Comparison of ENCODE assay signal across 10 mouse cellular contexts in the genomic region with DNA sequence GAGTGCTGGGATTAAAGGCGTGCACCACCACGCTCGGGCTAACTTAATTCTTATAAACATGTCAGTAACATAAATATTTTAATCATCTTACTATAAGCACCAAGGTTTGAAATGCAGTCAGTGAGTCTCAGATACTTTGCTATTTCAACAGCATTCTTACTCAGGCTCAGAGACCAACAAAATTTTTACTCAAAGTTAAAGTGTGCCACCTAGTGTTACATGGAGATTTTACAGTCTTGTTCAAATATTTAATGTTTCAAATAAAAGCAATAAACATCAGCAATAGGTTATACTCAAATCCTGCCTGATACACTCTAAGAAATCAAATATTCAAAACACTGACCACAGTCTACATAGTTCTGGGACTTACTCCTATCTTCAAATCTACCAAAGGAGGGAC. TPM values are rescaled to one million over a fixed set of nuclear protein-coding genes. Genes with fewer than 3 reads are reported as not detected.
DNase-seq lines count a peak whose midpoint lies in the region; ATAC-seq and TF ChIP-seq lines count a peak whose summit lies in the region.
"Had no signal": no experiment of that assay in that cellular context is flagged by ENCODE, and none has a peak within 500 bp of the region (broad histone marks: within the 10 kb centered on the region; RNA-seq: fewer than 3 reads in every experiment).

No protein-coding gene starts in this region.

- TF ChIP-seq EP300 in liver, postnatal 0 days (IDR thresholded peaks at IDR 0.05; ENCODE audit: low read depth): no peak

- TF ChIP-seq CTCF in liver, postnatal 0 days (IDR thresholded peaks at IDR 0.05; ENCODE audit: low read depth): peak; percentile 53
- peak; percentile 47 for TF ChIP-seq CTCF in Patski (IDR thresholded peaks at IDR 0.05)

- H3K9ac ChIP-seq in liver, postnatal 0 days (replicated peaks): no peak overlapping the region
- no peak overlapping the region for H3K9ac ChIP-seq in liver, embryonic 12.5 days
- H3K9ac ChIP-seq: embryonic facial prominence, embryonic 13.5 days; limb, embryonic 15.5 days had no signal

- no peak overlapping the region for H3K4me3 ChIP-seq in liver, postnatal 0 days (ENCODE audit: low read depth, low read length)
- H3K4me3 ChIP-seq in liver, embryonic 12.5 days: no peak overlapping the region
- H3K4me3 ChIP-seq: embryonic facial prominence, embryonic 13.5 days; limb, embryonic 15.5 days had no signal

- no peaks in the 10 kb centered on the region for H3K36me3 ChIP-seq in liver, postnatal 0 days (replicated peaks; ENCODE audit: insufficient read depth, low read length)
- no peaks in the 10 kb centered on the region for H3K36me3 ChIP-seq in liver, embryonic 12.5 days
- H3K36me3 ChIP-seq: embryonic facial prominence, embryonic 13.5 days; limb, embryonic 15.5 days had no signal

- ATAC-seq in liver, postnatal 0 days: no peak
- no peak for ATAC-seq in liver, embryonic 12.5 days
- no peak for ATAC-seq in Patski
- ATAC-seq in megakaryocyte progenitor cell, adult 5-6 weeks (replicated peaks; ENCODE audit: poor library complexity): peak; percentile 65

- POLR2A ChIA-PET in Patski (lab: Charles Lee): no interaction called here

- in situ Hi-C loops in Patski (cut with MboI; ENCODE audit: low pct_unique_long_range_greater_than_20kb): no loop called here

- H3K4me1 ChIP-seq in liver, postnatal 0 days (ENCODE audit: insufficient read depth): no peaks in the 10 kb centered on the region
- H3K4me1 ChIP-seq in liver, embryonic 12.5 days: no peaks in the 10 kb centered on the region
- H3K4me1 ChIP-seq: embryonic facial prominence, embryonic 13.5 days; limb, embryonic 15.5 days had no signal

- CTCF ChIA-PET in Patski (lab: Charles Lee): interaction anchor here (1.1 to 1.4 kb wide), 3 partner anchors 13 to 486 kb away, joined by 4 read pairs; no protein-coding TSS in a partner anchor

- H3K27me3 ChIP-seq in liver, postnatal 0 days (ENCODE audit: insufficient read depth, low read length): no peaks in the 10 kb centered on the region
- no peaks in the 10 kb centered on the region for H3K27me3 ChIP-seq in liver, embryonic 12.5 days (replicated peaks)
- H3K27me3 ChIP-seq in Patski: no peaks in the 10 kb centered on the region
- H3K27me3 ChIP-seq: embryonic facial prominence, embryonic 13.5 days; limb, embryonic 15.5 days had no signal

- no peak overlapping the region for H3K4me2 ChIP-seq in liver, postnatal 0 days (ENCODE audit: low read depth, low read length)
- H3K4me2 ChIP-seq in liver, embryonic 12.5 days: no peak overlapping the region
- H3K4me2 ChIP-seq: embryonic facial prominence, embryonic 13.5 days; limb, embryonic 15.5 days had no signal

- DNase-seq in gastrocnemius, adult 18-20 months (ENCODE audit: low spot score): peak; percentile 13
- no peak for DNase-seq in gastrocnemius, adult 8-10 months (ENCODE audit: low spot score in 2 of 2)
- no peak for DNase-seq in liver, postnatal 0 days
- no peak for DNase-seq in Patski (ENCODE audit: low read depth, low spot score)
- no peak for DNase-seq in right cerebral cortex, postnatal 14 days
- no peak for DNase-seq in testis, postnatal 10 days (ENCODE audit: low spot score)

- no peak overlapping the region for H3K27ac ChIP-seq in liver, postnatal 0 days (ENCODE audit: low read depth)
- no peak overlapping the region for H3K27ac ChIP-seq in liver, embryonic 12.5 days
- H3K27ac ChIP-seq: embryonic facial prominence, embryonic 13.5 days; limb, embryonic 15.5 days had no signal

- H3K9me3 ChIP-seq in liver, postnatal 0 days (ENCODE audit: low read length): no peaks in the 10 kb centered on the region
- no peaks in the 10 kb centered on the region for H3K9me3 ChIP-seq in liver, embryonic 12.5 days (replicated peaks)
- H3K9me3 ChIP-seq: embryonic facial prominence, embryonic 13.5 days; limb, embryonic 15.5 days had no signal

- WGBS in liver, postnatal 0 days (ENCODE audit: insufficient replicate concordance): 65% methylated on average over 3 of the region's 3 CpGs
- 62% methylated on average over 3 of the region's 3 CpGs for WGBS in liver, embryonic 12.5 days (ENCODE audit: insufficient replicate concordance)

RNA-seq across cellular contexts. Expression of a gene that starts 19.3 kb away (rescaled TPM):
- total RNA-seq in gastrocnemius, adult 18-20 months (2021): 1 to 10 TPM; 8.1 to 9.7 TPM
- total RNA-seq in gastrocnemius, adult 8-10 months (2022): 1 to 10 TPM; 8.0 to 9.3 (median 8.8) TPM
- polyA plus RNA-seq in liver, postnatal 0 days (2015; fragmentation: Nextera tagmentation; extraction: Ambion mirVana): 1.7 and 2.3 TPM in 2 replicates
- 2.6 and 2.7 TPM in 2 replicates for polyA plus RNA-seq in liver, embryonic 12.5 days (2016; fragmentation: Nextera tagmentation; extraction: Ambion mirVana)
- polyA plus RNA-seq in Patski (2021): 12.0 TPM
- 3.2 and 5.6 TPM in 2 replicates for total RNA-seq in megakaryocyte progenitor cell, adult 5-6 weeks (2015)
- total RNA-seq in megakaryocyte progenitor cell, adult 5-6 weeks (2017): 9.0 and 11.5 TPM in 2 replicates
